Mouse (Mus musculus) small intestine, adult 2 months (tissue): ENCODE data around the gene St7.

ENCODE experiments used
- CTCF ChIP-seq: fragments of 200-500 bp; IDR thresholded peaks from 2 replicates; pipeline ENCODE4 v1.5.1; 2012; ENCODE audit warnings: low read depth, mild to moderate bottlenecking, control low read depth, inconsistent platforms, low read length, moderate library complexity, mixed read lengths; ENCODE audit not compliant: insufficient replicate concordance, insufficient read length; ENCODE audit errors: extremely low read depth
- POLR2A ChIP-seq: fragments of 200-500 bp; IDR thresholded peaks from 2 replicates; pipeline ENCODE4 v1.6.1; 2012; ENCODE audit warnings: low read depth, mild to moderate bottlenecking, control low read depth, inconsistent platforms, low read length, moderate library complexity

- TF ChIP-seq CTCF (no peak), POLR2A (no peak)
These were observed 44.7 kb downstream of the St7 start for GRCm38 (mm10) chr6:17737262-17737948.
